Mouse (Mus musculus): ENCODE measurements at regions not wholly inside any gene's neighbourhood (a gene's known extent, or its start where the extent isn't known, plus 50 kb on each side); places are given as distances from the start of the nearest gene placed in this dataset.

GRCm38 (mm10) chrX:99581632-99582466 lies 110.8 kb upstream of the Pja1 start:
- no peak for TF ChIP-seq POLR2A (IDR thresholded peaks at IDR 0.05; ENCODE audit: borderline replicate concordance, extremely low read depth, insufficient read depth, insufficient read length, poor library complexity, severe bottlenecking)
- no peak for TF ChIP-seq CTCF (IDR thresholded peaks at IDR 0.05; ENCODE audit: borderline replicate concordance, extremely low read depth, insufficient read depth, insufficient read length)

Data from brain, embryonic 14.5 days (tissue).